Mouse (Mus musculus) CH12.LX (cell line): ENCODE measurements around the gene Pa2g4. TPM values are rescaled to one million over a fixed set of nuclear protein-coding genes. Genes with fewer than 3 reads are reported as not detected.

Experiments used
- DNase-seq: peaks from one replicate; pipeline ENCODE4 v3.0.0-alpha.2; 2013; ENCODE audit errors: extremely low read depth
- H3K27ac ChIP-seq: 2 replicates; pipeline ENCODE4 v1.5.1; 2012; ENCODE audit warnings: low read depth, mild to moderate bottlenecking, control low read depth, moderate library complexity; ENCODE audit not compliant: insufficient read depth
- H3K27me3 ChIP-seq: replicated peaks from 2 replicates; pipeline ENCODE3; 2012; ENCODE audit warnings: inconsistent platforms
- H3K36me3 ChIP-seq, 2 experiments: replicated peaks in 1 of 2; 2 replicates each; pipeline versions ENCODE3 to v1.6.1; 2012; ENCODE audit warnings: inconsistent platforms in 1 of 2, low read length in 1 of 2, mild to moderate bottlenecking in 1 of 2, mixed read lengths in 1 of 2, moderate library complexity in 1 of 2; ENCODE audit not compliant: control insufficient read depth in 1 of 2, insufficient read depth in 1 of 2
- H3K4me1 ChIP-seq, 2 experiments: 2 replicates each; pipeline ENCODE4 v1.6.1; 2012; ENCODE audit warnings: inconsistent platforms in 1 of 2, moderate library complexity in 1 of 2; ENCODE audit not compliant: insufficient read depth in 2 of 2, control insufficient read depth in 1 of 2
- H3K4me2 ChIP-seq: 2 replicates; pipeline ENCODE4 v1.6.1; 2012; ENCODE audit warnings: low read depth, mild to moderate bottlenecking, control low read depth; ENCODE audit not compliant: poor library complexity, insufficient read depth, severe bottlenecking
- H3K4me3 ChIP-seq, 3 experiments: fragments of 150-350 bp in 1 of 3; sonication (generic) in 1 of 3; replicated peaks in 1 of 3; 2 replicates each; pipeline versions ENCODE3 to v1.5.1; 2011 to 2012; ENCODE audit warnings: low read depth in 2 of 3, low read length in 2 of 3, mild to moderate bottlenecking in 2 of 3, moderate library complexity in 2 of 3, control low read depth in 1 of 3, improper control_type of control experiment in 1 of 3, inconsistent platforms in 1 of 3, mixed read lengths in 1 of 3; ENCODE audit not compliant: poor library complexity in 1 of 3
- H3K79me2 ChIP-seq: replicated peaks from 2 replicates; pipeline ENCODE4 v1.6.1; 2012; ENCODE audit warnings: mild to moderate bottlenecking, moderate library complexity; ENCODE audit not compliant: control insufficient read depth, poor library complexity, insufficient read depth, severe bottlenecking; ENCODE audit errors: extremely low read depth
- H3K9ac ChIP-seq: 2 replicates; pipeline ENCODE4 v1.6.1; 2012; ENCODE audit warnings: low read depth, mild to moderate bottlenecking, control low read depth, moderate library complexity; ENCODE audit not compliant: insufficient read depth
- H3K9me3 ChIP-seq: replicated peaks from 2 replicates; pipeline ENCODE3; 2012; ENCODE audit warnings: low read length, inconsistent platforms, mixed read lengths
- BHLHE40 ChIP-seq: IDR thresholded peaks from 2 replicates; pipeline ENCODE4 v1.6.1; 2011; ENCODE audit warnings: mild to moderate bottlenecking, low read depth, low read length, improper control_type of control experiment
- CTCF ChIP-seq, 2 experiments: IDR thresholded peaks in 1 of 2; conservative IDR thresholded peaks in 1 of 2; 2 replicates each; pipeline ENCODE4 v1.5.1; 2011 to 2012; ENCODE audit warnings: low read depth in 2 of 2, low read length in 2 of 2, improper control_type of control experiment in 1 of 2, inconsistent platforms in 1 of 2, mild to moderate bottlenecking in 1 of 2, moderate library complexity in 1 of 2
- ELF1 ChIP-seq: IDR thresholded peaks from 2 replicates; pipeline ENCODE4 v1.6.1; 2014; ENCODE audit warnings: low read depth, mild to moderate bottlenecking, inconsistent platforms, low read length, improper control_type of control experiment
- JUN ChIP-seq: IDR thresholded peaks from 2 replicates; pipeline ENCODE4 v1.6.1; 2011; ENCODE audit warnings: low read depth, mild to moderate bottlenecking, low read length, improper control_type of control experiment, moderate library complexity; ENCODE audit not compliant: insufficient read depth
- MAX ChIP-seq: IDR thresholded peaks from 2 replicates; pipeline ENCODE4 v1.6.1; 2011; ENCODE audit warnings: low read length, improper control_type of control experiment
- MAZ ChIP-seq: IDR thresholded peaks from 2 replicates; pipeline ENCODE4 v1.6.1; 2012; ENCODE audit warnings: low read depth, mild to moderate bottlenecking, inconsistent platforms, low read length, improper control_type of control experiment, moderate library complexity
- MXI1 ChIP-seq: IDR thresholded peaks from 2 replicates; pipeline ENCODE4 v1.6.1; 2011; ENCODE audit warnings: mild to moderate bottlenecking, low read depth, low read length, improper control_type of control experiment
- MYC ChIP-seq: IDR thresholded peaks from 2 replicates; pipeline ENCODE4 v1.6.1; 2011; ENCODE audit warnings: low read depth, mild to moderate bottlenecking, improper control_type of control experiment, low read length
- NELFE ChIP-seq: IDR thresholded peaks from 2 replicates; pipeline ENCODE4 v1.6.1; 2011; ENCODE audit warnings: low read depth, low read length, improper control_type of control experiment
- RAD21 ChIP-seq: IDR thresholded peaks from 2 replicates; pipeline ENCODE4 v1.6.1; 2011; ENCODE audit warnings: low read depth, mild to moderate bottlenecking, low read length, improper control_type of control experiment, moderate library complexity
- SIN3A ChIP-seq: IDR thresholded peaks from 2 replicates; pipeline ENCODE4 v1.6.1; 2012; ENCODE audit warnings: low read length, improper control_type of control experiment, inconsistent platforms
- SMC3 ChIP-seq: IDR thresholded peaks from 2 replicates; pipeline ENCODE4 v1.6.1; 2011; ENCODE audit warnings: low read depth, low read length, improper control_type of control experiment
- TCF12 ChIP-seq: IDR thresholded peaks from 2 replicates; pipeline ENCODE4 v1.6.1; 2014; ENCODE audit warnings: low read depth, mild to moderate bottlenecking, inconsistent platforms, low read length, improper control_type of control experiment
- USF2 ChIP-seq: conservative IDR thresholded peaks from 2 replicates; pipeline ENCODE4 v1.6.1; 2011; ENCODE audit warnings: low read depth, low read length, improper control_type of control experiment
- ZMIZ1 ChIP-seq: IDR thresholded peaks from 2 replicates; pipeline ENCODE4 v1.6.1; 2012; ENCODE audit warnings: low read depth, mild to moderate bottlenecking, inconsistent platforms, low read length, improper control_type of control experiment
- dilution Hi-C: fragments of 300-500 bp; cut with MboI; formaldehyde crosslinking; loops from 2 replicates; pipeline ENCODE4 v1.14.3; 2020; ENCODE audit warnings: low sequenced_read_pairs; ENCODE audit not compliant: extremely low pct_unique_long_range_greater_than_20kb, extremely low pct_ligation_motif_present
- in situ Hi-C: fragments of 300-500 bp; cut with MboI; formaldehyde crosslinking; loops from 3 replicates; pipeline ENCODE4 v1.14.3; 2019; ENCODE audit warnings: low sequenced_read_pairs, low pct_ligation_motif_present, low pct_unique_long_range_greater_than_20kb, mixed read lengths
- polyA plus RNA-seq: library from polyadenylated mRNA; unstranded; fragments of >175 nt; gene quantifications from 2 replicates; pipeline ENCODE4 v1.2.1, GENCODE M21; 2012; ENCODE audit warnings: low read depth; ENCODE audit not compliant: insufficient read length
- total RNA-seq, 2 experiments: library from RNA; depleted of rRNA; stranded (reverse); fragments of 300-350 nt in 1 of 2; fragments of >200 nt in 1 of 2; gene quantifications; 2 replicates each; pipeline ENCODE4 v1.2.3; 2012 to 2014

Gene Pa2g4
- total and polyA plus RNA-seq, 3 experiments, result 129 to 550 (median 133) TPM

- TF ChIP-seq NELFE (peak; percentile 85), BHLHE40 (peak; percentile 43; the same call in 1 of the 2 replicates), MAX (no peak), ELF1 (peak; percentile 78)
Measured at GRCm38 (mm10) chr10:128578330-128578729, 12.5 kb upstream of the Pa2g4 start (continued).

DNA sequence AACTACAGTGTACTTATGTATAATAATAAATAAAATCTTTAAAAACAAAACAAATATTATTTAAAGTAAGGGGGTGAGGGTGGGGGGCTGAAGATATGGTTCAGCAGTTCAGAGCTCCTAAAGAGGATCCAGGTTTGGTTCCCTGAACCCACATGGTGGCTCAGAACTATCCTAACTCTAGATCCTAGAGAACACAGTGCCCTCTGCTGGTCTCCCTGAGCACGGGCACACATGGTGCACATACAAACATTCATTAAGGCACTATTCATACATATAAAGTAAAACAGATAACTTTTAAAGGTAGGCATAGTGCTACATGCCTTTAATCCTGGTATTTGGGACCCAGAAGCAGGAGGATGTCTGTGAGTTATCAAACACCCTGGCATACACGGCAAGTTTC, 9.3 kb upstream of the Pa2g4 start:
- Histone ChIP-seq H3K27ac (no peak overlapping the region), H3K79me2 (no peaks in the 10 kb centered on the region), H3K9me3 (no peaks in the 10 kb centered on the region), H3K4me1 (peaks cover 7 to 12% of the 10 kb centered on the region in 2 experiments), H3K27me3 (no peaks in the 10 kb centered on the region), H3K4me3 (no peak overlapping the region), H3K4me2 (no peak overlapping the region), H3K36me3 (peaks cover 43 to 64% of the 10 kb centered on the region in 2 experiments), H3K9ac (no peak overlapping the region)
- in situ Hi-C loops, result no loop called here
- dilution Hi-C loops, result no loop called here
- DNase-seq, result no peak
- TF ChIP-seq USF2, result no peak
- peak; percentile 28 to 59; a peak in 3 of 4 replicates for TF ChIP-seq CTCF (conservative IDR thresholded peaks at IDR 0.05 in 1 of 2, IDR thresholded peaks at IDR 0.05 in 1 of 2; ENCODE audit: low read depth in 2 of 2, low read length in 2 of 2)
- TF ChIP-seq SMC3, result peak; percentile 23; the same call in 1 of the 2 replicates

GRCm38 (mm10) chr10:128565206-128565787, 490 bp downstream of the Pa2g4 start:
- peak; percentile 45 for DNase-seq
- H3K79me2 ChIP-seq, result peaks cover 38% of the 10 kb centered on the region
- peak overlapping the region; percentile 81 for H3K4me2 ChIP-seq

More at GRCm38 (mm10) chr10:128565206-128565787, 490 bp downstream of the Pa2g4 start:
- Histone ChIP-seq H3K9me3 (no peaks in the 10 kb centered on the region), H3K4me3 (peak overlapping the region; percentile 85 to 98 (median 94)), H3K27me3 (no peaks in the 10 kb centered on the region), H3K36me3 (peaks cover 35 to 60% of the 10 kb centered on the region in 2 experiments), H3K4me1 (peaks cover 4 to 27% of the 10 kb centered on the region in 2 experiments; a peak in 2 of 4 replicates), H3K27ac (peak overlapping the region; percentile 59), H3K9ac (peak overlapping the region; percentile 83)
- in situ Hi-C loops (no loop called here), dilution Hi-C loops (no loop called here)
- TF ChIP-seq SIN3A (peak; percentile 45), NELFE (0 out of 2 replicates have a peak, but pooled peaks have one; percentile 21), TCF12 (peak; percentile 47; the same call in 1 of the 2 replicates), BHLHE40 (peak; percentile 93), ELF1 (no peak), ZMIZ1 (no peak), RAD21 (no peak), MYC (peak; percentile 99), MAZ (no peak), MXI1 (peak; percentile 96), MAX (peak; percentile 98), JUN (no peak)
